Comparison of ENCODE assay signal across 24 mouse cellular contexts in genomic region chr3:145966806-145967205, GRCm38 (mm10).
"Had no signal": no experiment of that assay in that cellular context is flagged by ENCODE, and none has a peak within 500 bp of the region (broad histone marks: within the 10 kb centered on the region; RNA-seq: fewer than 3 reads in every experiment).

No protein-coding gene starts in this region.

- ATAC-seq: liver, embryonic 12.5 days; midbrain, embryonic 13.5 days; midbrain, embryonic 16.5 days had no signal

- H3K27ac ChIP-seq: kidney, postnatal 0 days; layer of hippocampus, adult 2 months; limb, embryonic 10.5 days; limb, embryonic 13.5 days; liver, embryonic 12.5 days; liver, embryonic 15.5 days; lung, embryonic 15.5 days; midbrain, embryonic 10.5 days; midbrain, embryonic 13.5 days; neural tube, embryonic 13.5 days; stomach, embryonic 15.5 days had no signal

- H3K9me3 ChIP-seq: limb, embryonic 10.5 days; limb, embryonic 13.5 days; liver, embryonic 12.5 days; liver, embryonic 15.5 days; lung, embryonic 15.5 days; midbrain, embryonic 10.5 days; midbrain, embryonic 13.5 days; neural tube, embryonic 13.5 days; stomach, embryonic 15.5 days had no signal

- H3K4me3 ChIP-seq: layer of hippocampus, adult 2 months; limb, embryonic 10.5 days; limb, embryonic 13.5 days; liver, embryonic 12.5 days; liver, embryonic 15.5 days; lung, embryonic 15.5 days; megakaryocyte, embryonic 14.5 days; midbrain, embryonic 10.5 days; midbrain, embryonic 13.5 days; myocyte; neural tube, embryonic 13.5 days; stomach, embryonic 15.5 days had no signal

- H3K9ac ChIP-seq: limb, embryonic 13.5 days; liver, embryonic 12.5 days; liver, embryonic 15.5 days; lung, embryonic 15.5 days; midbrain, embryonic 13.5 days; neural tube, embryonic 13.5 days; stomach, embryonic 15.5 days had no signal

- H3K36me3 ChIP-seq: limb, embryonic 10.5 days; limb, embryonic 13.5 days; liver, embryonic 12.5 days; liver, embryonic 15.5 days; lung, embryonic 15.5 days; midbrain, embryonic 10.5 days; midbrain, embryonic 13.5 days; neural tube, embryonic 13.5 days; stomach, embryonic 15.5 days had no signal

- H3K4me2 ChIP-seq: limb, embryonic 13.5 days; liver, embryonic 12.5 days; liver, embryonic 15.5 days; lung, embryonic 15.5 days; midbrain, embryonic 13.5 days; neural tube, embryonic 13.5 days; stomach, embryonic 15.5 days had no signal

- H3K27me3 ChIP-seq: lung, embryonic 15.5 days; stomach, embryonic 15.5 days had no signal

- DNase-seq: kidney, postnatal 25 days; layer of hippocampus, adult 9-11 months; liver; lung, adult 18-20 months; lung, postnatal 10 days; lung, postnatal 36 days; retina, postnatal 1 day; right cerebral cortex, postnatal 25 days; spleen, adult 18-20 months; thymus, postnatal 25 days had no signal
